Mouse (Mus musculus) layer of hippocampus, adult 9-10 months (tissue): Measurements from ENCODE around the gene Frrs1.

Experiments
- DNase-seq: peaks from one replicate; pipeline ENCODE4 v3.0.0; 2022; ENCODE audit warnings: low spot score

Frrs1 gene

DNA sequence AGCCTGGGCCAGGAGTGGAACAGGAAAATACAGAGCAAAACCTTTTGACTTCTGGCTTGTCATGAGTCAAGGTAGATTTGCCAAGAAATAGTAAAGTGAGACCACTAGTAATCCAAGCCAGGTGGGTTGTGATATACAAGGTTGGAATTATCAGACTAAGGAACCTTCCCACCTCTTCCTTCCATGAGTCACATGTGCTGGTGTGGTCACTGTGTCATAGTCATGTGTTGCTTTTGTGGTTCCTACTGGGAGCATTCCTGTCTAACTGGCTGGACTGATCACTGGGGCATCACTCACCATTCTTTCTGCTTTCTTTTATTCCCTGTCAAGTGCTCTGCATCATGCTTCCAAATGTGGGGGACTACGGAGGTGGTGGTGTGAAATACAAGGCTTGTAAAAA is 11.2 kb upstream of the Frrs1 start:
- no peak for DNase-seq

- no peak for DNase-seq
Measured at GRCm38 (mm10) chr3:116848936-116849335, 10.3 kb upstream of the Frrs1 start.

DNA sequence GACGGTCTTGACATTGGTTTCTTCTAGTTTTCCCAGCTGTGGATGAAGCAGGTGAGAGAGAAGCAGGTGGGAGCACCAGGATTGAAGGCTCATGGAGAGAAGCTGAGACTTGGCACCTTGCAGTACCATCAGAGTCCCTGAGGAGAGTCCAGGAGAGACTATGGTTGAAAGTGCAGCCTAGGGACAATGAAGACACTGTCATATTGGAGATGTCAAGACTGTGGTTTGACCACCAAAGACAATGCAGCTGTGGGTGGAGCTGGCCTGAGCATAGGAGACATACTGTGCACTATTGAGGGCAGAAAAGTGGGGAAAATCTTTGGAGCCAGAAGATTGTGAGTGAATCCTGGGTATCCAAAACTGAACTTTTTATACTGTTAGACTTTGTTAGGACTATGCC is 8.9 kb upstream of the Frrs1 start:
- DNase-seq: no peak

DNA sequence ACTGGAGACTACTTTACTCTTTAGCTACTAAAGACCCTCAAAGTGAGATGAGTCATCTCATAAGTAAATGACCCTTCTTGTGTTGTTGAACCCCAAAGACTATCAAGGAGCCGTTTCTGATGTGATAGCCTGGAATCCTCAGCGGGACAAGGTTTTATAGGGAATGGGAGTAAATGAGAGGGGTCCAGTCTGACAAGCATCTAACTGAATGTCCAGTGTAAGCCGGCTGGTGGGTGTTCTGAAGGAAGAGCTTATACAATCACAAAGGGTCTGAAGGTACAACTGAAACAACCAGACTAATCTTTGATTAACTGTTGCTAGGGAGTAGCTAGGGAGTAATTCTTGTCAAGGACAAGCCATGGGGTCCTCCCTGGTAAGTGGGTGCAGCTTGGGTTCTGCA is 6.8 kb upstream of the Frrs1 start:
- no peak for DNase-seq

DNA sequence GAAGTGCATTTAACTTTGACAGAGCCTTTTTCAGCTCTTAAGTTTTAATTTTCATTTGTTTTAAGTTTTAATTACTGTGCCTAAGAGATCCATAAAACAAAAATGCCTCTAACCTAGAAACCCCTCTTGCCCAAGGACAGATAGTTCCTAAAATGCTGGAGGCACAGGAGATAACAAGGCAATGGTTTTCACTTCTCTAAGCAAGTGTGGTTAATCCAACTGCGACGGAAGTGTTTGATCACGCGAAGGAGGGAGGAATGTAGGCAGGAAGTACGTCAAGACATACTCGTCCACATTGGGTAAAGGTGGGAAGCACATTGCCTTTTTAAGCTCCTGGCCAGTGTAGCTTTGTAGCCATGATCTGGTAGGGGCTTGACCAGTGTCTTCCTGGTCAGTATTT is 1.7 kb upstream of the Frrs1 start:
- no peak for DNase-seq

DNA sequence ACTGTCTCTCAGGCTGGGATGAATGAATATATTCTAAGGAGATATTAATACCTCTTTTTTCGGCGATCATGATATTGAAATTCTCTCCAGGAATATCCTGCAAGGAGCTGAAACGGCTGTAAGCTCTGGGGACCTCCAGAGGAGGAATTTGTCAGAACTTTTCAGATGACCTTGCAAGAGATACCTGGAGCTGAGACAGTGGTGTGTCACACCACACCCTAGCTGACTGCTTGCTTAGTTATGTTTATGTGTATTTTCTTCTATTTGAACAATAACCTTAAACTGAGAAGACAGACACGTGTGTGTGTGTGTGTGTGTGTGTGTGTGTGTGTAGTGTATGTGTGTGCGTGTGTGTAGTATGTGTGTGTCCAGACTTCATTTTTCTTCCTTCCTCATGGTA is 488 bp downstream of the Frrs1 start:
- DNase-seq: no peak

DNA sequence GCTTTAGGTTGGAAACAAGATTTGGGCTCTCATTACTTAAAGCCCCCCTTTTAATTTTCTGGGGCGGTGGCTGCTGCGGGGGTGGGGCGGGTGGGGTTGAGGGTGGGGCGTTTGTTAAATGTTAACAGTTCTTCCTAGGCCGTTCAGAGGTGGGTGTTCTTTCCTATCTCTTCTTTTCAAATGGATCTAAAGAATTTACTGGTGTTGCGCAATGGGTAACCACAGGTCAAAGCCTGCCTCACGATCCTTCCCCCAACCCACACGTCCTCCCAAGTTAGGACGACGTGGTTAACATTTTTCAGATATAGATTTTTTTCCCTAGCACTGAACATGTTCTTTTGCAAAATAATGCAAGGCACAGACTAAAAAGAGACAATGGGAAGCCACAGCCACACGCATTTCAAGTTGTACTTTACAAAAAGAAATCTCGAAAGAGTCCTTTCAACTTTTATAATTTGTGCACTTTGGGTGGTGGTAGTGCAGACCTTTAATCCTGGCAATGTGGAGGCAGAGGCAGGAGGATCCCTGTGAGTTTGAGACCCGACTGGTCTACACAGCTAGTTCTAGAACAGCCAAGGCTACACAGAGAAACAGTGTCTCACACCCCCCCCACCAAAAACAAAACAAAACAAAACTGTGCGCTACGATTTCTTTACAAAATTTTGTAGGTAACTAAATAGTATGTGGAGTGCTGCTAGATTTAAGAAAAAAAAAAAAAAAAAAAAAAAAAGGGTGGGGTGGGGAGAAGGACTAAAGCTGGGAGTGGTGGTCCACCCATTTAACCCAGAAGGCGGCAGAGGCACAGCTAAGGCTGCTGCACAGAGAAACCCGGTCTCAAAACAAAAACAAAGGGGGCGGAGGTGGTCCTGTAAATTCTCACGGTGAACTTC is 1.3 kb downstream of the Frrs1 start:
- no peak for DNase-seq

DNA sequence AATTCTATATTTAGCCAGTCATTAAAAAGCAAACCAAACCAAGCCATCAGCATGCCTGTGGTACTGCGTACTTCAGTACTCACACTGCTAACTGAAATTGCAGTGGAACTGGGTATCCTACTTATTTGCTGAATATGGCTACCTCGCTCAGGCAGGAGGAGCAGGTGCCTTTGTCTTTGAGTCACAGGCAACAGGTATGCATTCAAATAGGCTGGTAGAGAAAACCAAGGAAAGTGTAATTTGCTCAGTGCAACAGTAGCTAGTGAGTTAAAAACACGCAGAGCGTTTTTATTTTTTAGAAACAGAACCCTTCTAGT is 1.9 kb downstream of the Frrs1 start:
- no peak for DNase-seq

- DNase-seq: peak; percentile 21
Measured at GRCm38 (mm10) chr3:116861540-116862067, 2.3 kb downstream of the Frrs1 start.

DNA sequence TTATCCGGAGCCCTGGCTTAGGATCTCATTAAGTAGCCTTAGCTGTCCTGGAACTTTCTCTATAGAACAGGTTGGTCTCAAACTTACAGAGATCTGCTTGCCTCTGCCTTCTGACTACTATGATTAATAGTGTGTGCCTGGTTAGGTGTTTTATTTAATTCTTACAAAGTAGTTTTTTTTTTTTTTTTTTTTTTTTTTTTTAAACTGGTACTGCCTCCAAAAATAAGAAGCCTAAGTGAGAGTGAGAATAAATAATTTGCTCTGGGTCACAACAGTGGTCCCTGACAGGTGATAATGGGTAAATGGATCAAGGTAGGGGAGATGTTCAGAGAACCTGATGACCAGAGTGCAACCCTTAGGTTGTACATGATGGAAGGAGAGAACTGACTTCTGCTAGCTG is 3.4 kb downstream of the Frrs1 start:
- DNase-seq: no peak

DNA sequence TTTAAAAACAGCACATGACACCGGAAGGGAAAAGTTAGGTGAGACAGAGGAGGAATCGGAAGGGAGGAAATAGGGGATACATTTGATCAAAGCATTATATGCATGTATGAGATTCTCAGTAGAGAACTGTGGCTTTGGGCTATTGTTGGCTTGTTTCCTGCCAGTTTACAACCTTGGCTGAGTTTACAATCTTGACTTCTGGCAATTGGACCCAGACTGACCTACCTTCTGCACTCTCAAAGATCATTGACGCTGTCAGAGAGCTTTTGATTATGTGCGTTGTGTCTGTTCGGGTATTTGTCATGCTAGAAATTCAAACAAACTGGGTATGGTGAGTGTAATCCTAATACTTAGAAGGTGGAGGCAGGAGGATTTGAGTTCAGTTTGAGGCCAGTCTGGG is 5.2 kb downstream of the Frrs1 start:
- DNase-seq: no peak

DNA sequence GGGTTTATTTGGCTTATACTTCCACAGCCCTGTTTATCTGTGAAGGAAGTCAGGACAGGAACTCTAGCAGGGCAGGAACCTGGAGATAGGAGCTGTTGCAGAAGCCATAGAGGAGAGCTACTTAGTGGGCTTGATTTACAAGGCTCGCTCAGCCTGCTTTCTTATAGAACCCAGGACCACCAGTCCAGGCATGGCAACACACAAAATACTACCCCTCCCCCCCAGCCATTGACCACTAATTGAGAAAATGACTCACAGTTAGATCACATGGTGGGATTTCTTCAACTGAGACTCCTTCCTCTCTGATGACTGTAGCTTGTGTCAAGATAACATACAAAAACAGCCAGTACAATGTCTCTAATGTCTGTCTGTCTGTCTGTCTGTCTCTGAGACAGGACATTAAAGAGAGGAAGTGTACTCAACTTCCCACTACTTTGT is 6.0 kb downstream of the Frrs1 start:
- DNase-seq: no peak

DNA sequence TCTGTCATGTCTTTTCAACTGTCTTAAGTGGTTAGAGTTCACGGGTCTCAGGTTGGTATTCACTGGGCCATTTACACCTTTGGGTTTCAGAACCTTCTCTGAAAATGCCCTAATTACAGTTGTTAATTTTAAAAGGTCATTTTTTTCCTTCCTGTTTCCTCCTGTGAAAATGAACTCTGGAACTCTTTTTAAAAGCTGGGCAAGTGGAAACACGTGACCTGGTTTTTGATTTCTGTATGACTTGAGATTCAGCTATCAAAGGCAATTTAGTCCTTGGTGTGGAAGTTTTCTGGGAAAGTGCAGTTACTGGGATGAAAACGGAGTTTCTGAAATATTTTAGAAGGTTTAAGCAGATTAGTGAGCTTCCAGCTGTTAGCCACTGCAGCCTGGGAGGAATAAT is 11.1 kb downstream of the Frrs1 start:
- DNase-seq: no peak

DNA sequence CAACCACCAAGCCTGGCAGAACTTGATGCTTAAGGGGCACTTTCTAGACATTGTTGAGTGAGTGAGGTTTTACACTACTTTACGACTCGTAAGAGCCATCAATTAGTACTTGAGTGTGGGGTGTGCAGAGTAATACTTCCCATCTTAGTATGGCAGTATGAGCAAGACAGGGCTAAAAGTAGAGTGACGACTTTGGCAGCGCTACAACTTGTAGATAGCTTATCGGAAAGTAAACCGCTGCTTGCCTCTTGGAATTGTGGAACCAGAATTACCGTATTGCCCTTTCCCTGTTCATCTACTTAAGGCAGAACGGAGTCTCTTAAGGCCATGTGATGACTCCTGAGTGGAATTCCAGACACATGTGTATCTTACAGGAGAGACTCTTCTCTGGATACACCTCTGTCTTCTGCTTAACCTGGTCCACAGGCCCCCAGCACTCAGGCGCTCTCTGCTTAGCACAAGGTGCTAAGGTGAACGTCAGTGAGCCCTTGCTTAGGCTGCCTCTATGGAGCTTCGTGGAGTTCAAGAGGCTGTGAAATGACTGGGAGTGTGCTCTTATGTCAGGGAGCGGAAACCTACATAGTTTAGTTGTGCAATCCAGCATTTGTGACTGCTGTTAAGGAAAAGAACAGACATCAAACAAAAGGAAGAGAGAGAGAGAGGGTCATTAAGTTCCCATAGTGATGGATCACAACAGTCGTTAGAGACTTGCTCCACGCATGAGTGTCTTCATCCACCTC is 23.1 kb downstream of the Frrs1 start:
- DNase-seq: no peak

DNA sequence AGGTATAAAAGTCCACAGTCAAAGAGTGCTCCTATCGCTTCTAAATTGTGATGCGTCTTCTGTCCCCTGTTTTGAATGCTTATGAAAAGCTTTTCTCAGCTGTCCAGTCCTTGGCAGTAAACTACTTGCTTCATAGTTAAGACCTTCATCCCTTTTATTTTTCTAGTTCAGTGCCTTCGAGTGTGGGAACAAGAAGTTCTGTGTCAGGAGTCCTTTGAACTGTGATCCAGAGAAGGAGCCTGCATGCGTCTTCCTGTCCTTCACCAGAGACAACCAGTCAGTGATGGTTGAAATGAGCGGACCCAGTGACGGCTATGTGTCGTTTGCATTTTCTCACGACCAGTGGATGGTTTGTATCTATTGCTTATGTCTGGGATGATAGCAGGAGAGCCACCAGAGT is 25.7 kb downstream of the Frrs1 start:
- DNase-seq: no peak

DNA sequence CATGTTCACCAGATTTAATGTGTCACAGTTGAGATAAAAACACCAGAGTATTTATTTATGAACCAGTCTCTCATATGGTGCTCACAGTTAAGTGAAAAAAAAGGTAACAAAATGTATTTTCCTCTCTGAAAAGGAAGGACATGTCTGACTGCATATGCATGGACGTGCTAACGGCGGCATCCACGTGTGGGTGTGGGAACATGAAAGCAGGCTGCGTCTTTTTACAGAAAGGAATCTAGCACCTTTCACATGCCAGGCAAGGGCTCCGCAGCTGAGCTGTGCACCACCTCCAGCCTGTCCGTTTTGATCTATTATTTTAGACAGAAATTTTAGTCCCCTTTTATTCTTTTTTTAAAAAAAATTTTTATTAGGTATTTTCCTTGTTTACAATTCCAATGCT is 30.1 kb downstream of the Frrs1 start:
- DNase-seq: no peak

DNA sequence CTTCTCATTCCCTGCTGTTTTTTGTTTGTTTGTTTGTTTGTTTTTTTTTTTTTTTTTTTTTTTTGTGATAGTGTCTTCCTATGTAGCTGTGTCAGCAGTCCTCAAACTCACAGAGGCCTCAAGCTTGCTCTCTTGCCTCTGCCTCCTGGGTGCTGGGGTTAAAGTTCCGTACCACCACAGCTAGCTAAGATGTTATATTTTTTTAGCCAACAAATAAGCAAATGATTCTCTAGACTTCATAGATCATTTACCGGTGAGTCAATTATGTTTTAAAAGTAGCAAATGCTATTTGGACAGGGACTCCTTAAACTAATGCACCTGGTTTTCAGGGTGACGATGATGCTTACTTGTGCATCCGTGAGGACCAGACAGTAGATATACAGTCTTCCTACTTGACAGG is 31.3 kb downstream of the Frrs1 start:
- no peak for DNase-seq

DNA sequence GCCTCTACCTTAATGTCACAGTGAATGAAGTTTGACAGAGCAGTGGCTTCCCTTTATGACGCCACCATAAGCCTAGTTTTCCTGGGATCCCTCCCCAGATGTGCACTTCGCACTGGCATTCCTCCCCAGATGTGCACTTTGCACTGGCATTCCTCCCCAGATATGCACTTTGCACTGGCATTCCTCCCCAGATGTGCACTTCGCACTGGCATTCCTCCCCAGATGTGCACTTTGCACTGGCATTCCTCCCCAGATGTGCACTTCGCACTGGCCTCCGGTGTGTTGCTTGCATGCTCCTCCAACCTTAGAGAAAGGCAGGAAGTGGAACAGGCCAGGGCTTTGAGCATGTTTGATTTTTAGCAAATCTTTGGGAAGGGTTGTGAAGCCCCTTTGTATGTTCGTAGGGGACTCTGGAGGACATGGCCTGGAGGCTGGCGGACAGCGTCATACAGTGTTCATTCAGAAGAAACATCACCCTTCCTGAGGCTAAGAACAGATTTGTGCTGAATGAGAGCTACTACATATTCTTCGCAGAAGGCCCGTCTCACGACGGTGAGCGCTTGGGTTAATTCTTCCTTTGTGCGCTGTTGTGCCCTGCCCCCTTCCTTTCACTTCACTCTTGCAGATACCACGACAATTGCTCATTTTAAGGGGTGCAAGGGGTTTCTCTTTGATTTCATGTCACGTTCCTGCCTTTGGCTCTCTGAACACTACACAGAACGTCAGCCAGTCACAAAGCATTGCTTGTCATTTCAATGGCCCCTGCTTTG is 32.4 kb downstream of the Frrs1 start:
- no peak for DNase-seq

DNA sequence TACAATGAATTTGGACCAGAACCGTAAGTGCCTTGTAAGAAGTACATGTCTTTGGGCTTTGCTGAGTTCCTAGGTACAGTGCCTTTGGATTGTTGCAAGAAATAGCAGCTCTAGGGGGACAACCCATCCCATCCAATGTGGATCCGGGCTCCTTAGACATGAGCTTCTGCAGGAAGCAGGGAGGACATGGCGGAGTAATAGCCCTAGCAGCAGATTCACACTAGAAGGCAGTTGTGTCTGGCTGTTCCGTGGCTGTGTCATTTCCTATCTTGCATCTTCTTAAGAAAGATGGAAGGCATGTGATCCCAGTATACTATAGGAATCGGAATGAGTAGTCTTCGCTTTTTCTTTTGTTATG is 32.9 kb downstream of the Frrs1 start:
- DNase-seq: no peak

- DNase-seq: no peak
Measured at GRCm38 (mm10) chr3:116892872-116893271, 33.6 kb downstream of the Frrs1 start.

GRCm38 (mm10) chr3:116904158-116904557 is 44.9 kb downstream of the Frrs1 start:
- peak; percentile 79 for DNase-seq

GRCm38 (mm10) chr3:116905898-116906297 is 46.6 kb downstream of the Frrs1 start:
- peak; percentile 29 for DNase-seq

DNA sequence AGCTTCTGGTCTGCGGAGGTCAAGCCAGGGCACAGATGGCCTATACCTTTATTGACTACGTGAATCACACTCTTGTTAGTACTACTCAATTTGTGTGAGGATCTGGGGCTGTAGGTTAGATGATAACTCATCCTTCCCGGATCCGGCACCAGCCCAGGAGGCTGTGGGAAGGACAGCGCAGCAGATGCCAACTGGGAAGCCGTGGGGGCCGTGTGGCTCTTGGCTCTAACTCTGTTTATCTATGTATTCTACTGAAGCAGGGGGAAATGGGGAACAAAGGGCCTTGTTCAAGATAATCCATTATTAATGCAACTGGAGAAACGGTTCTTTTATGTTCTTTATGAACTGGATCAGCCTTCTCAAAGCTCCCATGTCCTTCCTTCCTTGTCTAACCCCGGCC is 47.3 kb downstream of the Frrs1 start:
- no peak for DNase-seq
